Mouse (Mus musculus) liver, embryonic 12.5 days (tissue): Measurements from ENCODE around the gene Smbd1. TPM values are rescaled to one million over a fixed set of nuclear protein-coding genes. Genes with fewer than 3 reads are reported as not detected.

Experiments
- ATAC-seq: fragments of 200-750 bp; cut with Nextera tagmentation; 2 replicates; pipeline ENCODE4 v1.8.0; 2017; ENCODE audit warnings: moderate number of reproducible peaks, mild to moderate bottlenecking, moderate library complexity
- H3K27ac ChIP-seq: fragments of 300-500 bp; sonication (generic); 2 replicates; pipeline ENCODE4 v1.5.1; 2016; ENCODE audit warnings: mild to moderate bottlenecking
- H3K27me3 ChIP-seq: fragments of 300-500 bp; sonication (generic); replicated peaks from 2 replicates; pipeline ENCODE4 v1.6.1; 2016; ENCODE audit warnings: mild to moderate bottlenecking, moderate library complexity
- H3K36me3 ChIP-seq: fragments of 300-500 bp; sonication (generic); 2 replicates; pipeline ENCODE4 v1.6.1; 2016; ENCODE audit warnings: mild to moderate bottlenecking, moderate library complexity
- H3K4me1 ChIP-seq: fragments of 300-500 bp; sonication (generic); 2 replicates; pipeline ENCODE4 v1.6.1; 2016
- H3K4me2 ChIP-seq: fragments of 300-500 bp; sonication (generic); 2 replicates; pipeline ENCODE4 v1.6.1; 2016; ENCODE audit warnings: mild to moderate bottlenecking, moderate library complexity
- H3K4me3 ChIP-seq: fragments of 300-500 bp; sonication (generic); 2 replicates; pipeline ENCODE4 v1.5.1; 2016; ENCODE audit warnings: mild to moderate bottlenecking, moderate library complexity
- H3K9ac ChIP-seq: fragments of 300-500 bp; sonication (generic); 2 replicates; pipeline ENCODE4 v1.6.1; 2016; ENCODE audit warnings: mild to moderate bottlenecking, moderate library complexity
- H3K9me3 ChIP-seq: fragments of 300-500 bp; sonication (generic); replicated peaks from 2 replicates; pipeline ENCODE4 v1.6.1; 2016; ENCODE audit warnings: mild to moderate bottlenecking, moderate library complexity
- WGBS: fragments of 180-500 bp; shearing (Covaris S2); methylation state at CpG from one replicate; pipeline ENCODE4 v1.1.7; 2016; ENCODE audit not compliant: insufficient replicate concordance; 5-methylcytosine and 5-hydroxymethylcytosine counted together
- polyA plus RNA-seq: library from polyadenylated mRNA; unstranded; fragments of >200 nt; fragmentation: Nextera tagmentation; extraction: Ambion mirVana; gene quantifications from 2 replicates; pipeline ENCODE4 v1.2.1, GENCODE M21; 2016

Gene Smbd1
- polyA plus RNA-seq, 1 experiment from 2014 or later, result not detected

- WGBS, result 70% methylated on average over 12 of the region's 12 CpGs
- ATAC-seq, result no peak
- no peak overlapping the region for H3K27ac ChIP-seq
- H3K36me3 ChIP-seq, result peaks cover 47% of the 10 kb centered on the region
- no peak overlapping the region for H3K9ac ChIP-seq
- no peak overlapping the region for H3K4me2 ChIP-seq
- peaks cover 8% of the 10 kb centered on the region; the same call in 1 of the 2 replicates for H3K4me1 ChIP-seq
- no peaks in the 10 kb centered on the region for H3K9me3 ChIP-seq
- H3K27me3 ChIP-seq, result no peaks in the 10 kb centered on the region
- H3K4me3 ChIP-seq, result no peak overlapping the region
Observed at GRCm38 (mm10) chr16:32825380-32825779, 15.1 kb upstream of the Smbd1 start.

- Histone ChIP-seq H3K27me3 (no peaks in the 10 kb centered on the region), H3K4me1 (peaks cover 8% of the 10 kb centered on the region; the same call in 1 of the 2 replicates), H3K4me3 (no peak overlapping the region), H3K36me3 (peaks cover 43% of the 10 kb centered on the region), H3K9ac (no peak overlapping the region), H3K9me3 (no peaks in the 10 kb centered on the region), H3K27ac (no peak overlapping the region), H3K4me2 (no peak overlapping the region)
- 84% methylated on average over 13 of the region's 13 CpGs for WGBS
- ATAC-seq, result no peak
Observed at GRCm38 (mm10) chr16:32824061-32824460, 13.8 kb upstream of the Smbd1 start.

GRCm38 (mm10) chr16:32823487-32823886, 13.2 kb upstream of the Smbd1 start:
- Histone ChIP-seq H3K27me3 (no peaks in the 10 kb centered on the region), H3K4me3 (no peak overlapping the region), H3K4me1 (peaks cover 8% of the 10 kb centered on the region; the same call in 1 of the 2 replicates), H3K27ac (no peak overlapping the region), H3K36me3 (peaks cover 37% of the 10 kb centered on the region), H3K9me3 (no peaks in the 10 kb centered on the region), H3K4me2 (no peak overlapping the region), H3K9ac (no peak overlapping the region)
- ATAC-seq, result no peak
- 79% methylated on average over 8 of the region's 8 CpGs for WGBS

GRCm38 (mm10) chr16:32822881-32823280, 12.6 kb upstream of the Smbd1 start:
- Histone ChIP-seq H3K9me3 (no peaks in the 10 kb centered on the region), H3K27me3 (no peaks in the 10 kb centered on the region), H3K4me3 (no peak overlapping the region), H3K36me3 (peaks cover 37% of the 10 kb centered on the region), H3K4me1 (peaks cover 8% of the 10 kb centered on the region; the same call in 1 of the 2 replicates), H3K4me2 (no peak overlapping the region), H3K27ac (no peak overlapping the region), H3K9ac (no peak overlapping the region)
- no peak for ATAC-seq
- 41% methylated on average over 5 of the region's 5 CpGs for WGBS

GRCm38 (mm10) chr16:32822450-32822827, 12.2 kb upstream of the Smbd1 start:
- 41% methylated on average over 6 of the region's 6 CpGs for WGBS
- Histone ChIP-seq H3K4me3 (no peak overlapping the region), H3K36me3 (peaks cover 37% of the 10 kb centered on the region), H3K9ac (no peak overlapping the region), H3K4me2 (no peak overlapping the region), H3K4me1 (peaks cover 8% of the 10 kb centered on the region; the same call in 1 of the 2 replicates), H3K9me3 (no peaks in the 10 kb centered on the region), H3K27ac (no peak overlapping the region), H3K27me3 (no peaks in the 10 kb centered on the region)
- no peak for ATAC-seq

- no peak overlapping the region for H3K4me3 ChIP-seq
- 53% methylated on average over 10 of the region's 10 CpGs for WGBS
- peaks cover 35% of the 10 kb centered on the region for H3K36me3 ChIP-seq
- no peaks in the 10 kb centered on the region for H3K9me3 ChIP-seq
- H3K27me3 ChIP-seq, result no peaks in the 10 kb centered on the region
- H3K4me1 ChIP-seq, result peaks cover 8% of the 10 kb centered on the region; the same call in 1 of the 2 replicates
- no peak overlapping the region for H3K27ac ChIP-seq
- no peak overlapping the region for H3K9ac ChIP-seq
- 0 out of 2 replicates have a peak, but pooled peaks have one; percentile 8 for ATAC-seq
- H3K4me2 ChIP-seq, result no peak overlapping the region
Observed at GRCm38 (mm10) chr16:32821772-32822449, 11.6 kb upstream of the Smbd1 start.

- Histone ChIP-seq H3K4me1 (peaks cover 20% of the 10 kb centered on the region), H3K4me3 (no peak overlapping the region), H3K9me3 (no peaks in the 10 kb centered on the region), H3K4me2 (no peak overlapping the region), H3K27ac (no peak overlapping the region), H3K27me3 (peaks cover 15% of the 10 kb centered on the region; the same call in 1 of the 2 replicates), H3K36me3 (0 out of 2 replicates have a peak, but pooled peaks cover under 1% of the 10 kb centered on the region), H3K9ac (no peak overlapping the region)
- no peak for ATAC-seq
- 80% methylated on average over 5 of the region's 5 CpGs for WGBS
Observed at GRCm38 (mm10) chr16:32818441-32818840, 8.2 kb upstream of the Smbd1 start.

- Histone ChIP-seq H3K36me3 (no peaks in the 10 kb centered on the region), H3K4me2 (no peak overlapping the region), H3K27ac (no peak overlapping the region), H3K9me3 (no peaks in the 10 kb centered on the region), H3K27me3 (peaks cover 15% of the 10 kb centered on the region; the same call in 1 of the 2 replicates), H3K9ac (no peak overlapping the region), H3K4me3 (no peak overlapping the region), H3K4me1 (peaks cover 20% of the 10 kb centered on the region)
- no peak for ATAC-seq
- WGBS, result 64% methylated on average over 4 of the region's 4 CpGs
Observed at GRCm38 (mm10) chr16:32818036-32818435, 7.8 kb upstream of the Smbd1 start.

GRCm38 (mm10) chr16:32815160-32815605, 4.9 kb upstream of the Smbd1 start:
- no peak overlapping the region for H3K27ac ChIP-seq
- peak overlapping the region; percentile 61 for H3K4me2 ChIP-seq
- 16% methylated on average over 6 of the region's 6 CpGs for WGBS
- H3K4me1 ChIP-seq, result peaks cover 12% of the 10 kb centered on the region
- no peak overlapping the region for H3K9ac ChIP-seq
- no peak for ATAC-seq
- H3K36me3 ChIP-seq, result no peaks in the 10 kb centered on the region
- H3K27me3 ChIP-seq, result peaks cover 15% of the 10 kb centered on the region; the same call in 1 of the 2 replicates
- H3K4me3 ChIP-seq, result peak overlapping the region; percentile 21
- no peaks in the 10 kb centered on the region for H3K9me3 ChIP-seq

- Histone ChIP-seq H3K9me3 (no peaks in the 10 kb centered on the region), H3K36me3 (no peaks in the 10 kb centered on the region), H3K27ac (no peak overlapping the region), H3K9ac (no peak overlapping the region), H3K4me3 (peak overlapping the region; percentile 21), H3K4me1 (peaks cover 12% of the 10 kb centered on the region), H3K4me2 (peak overlapping the region; percentile 61), H3K27me3 (peaks cover 15% of the 10 kb centered on the region; the same call in 1 of the 2 replicates)
- ATAC-seq, result no peak
- 24% methylated on average over 14 of the region's 14 CpGs for WGBS
Observed at GRCm38 (mm10) chr16:32814539-32814938, 4.3 kb upstream of the Smbd1 start.

GRCm38 (mm10) chr16:32813771-32814170, 3.5 kb upstream of the Smbd1 start:
- H3K4me2 ChIP-seq, result no peak overlapping the region
- WGBS, result 54% methylated on average over 3 of the region's 3 CpGs
- ATAC-seq, result no peak

GRCm38 (mm10) chr16:32813362-32813761, 3.1 kb upstream of the Smbd1 start:
- no peak overlapping the region for H3K9ac ChIP-seq
- H3K36me3 ChIP-seq, result no peaks in the 10 kb centered on the region
- H3K27ac ChIP-seq, result no peak overlapping the region
- H3K9me3 ChIP-seq, result no peaks in the 10 kb centered on the region
- H3K4me1 ChIP-seq, result peaks cover 12% of the 10 kb centered on the region
- no peak overlapping the region for H3K4me3 ChIP-seq
- H3K27me3 ChIP-seq, result peaks cover 15% of the 10 kb centered on the region; the same call in 1 of the 2 replicates
- WGBS, result 36% methylated on average over 9 of the region's 9 CpGs
- no peak for ATAC-seq
- peak overlapping the region; percentile 60 for H3K4me2 ChIP-seq

More at GRCm38 (mm10) chr16:32813771-32814170, 3.5 kb upstream of the Smbd1 start:
- Histone ChIP-seq H3K36me3 (no peaks in the 10 kb centered on the region), H3K27me3 (peaks cover 15% of the 10 kb centered on the region; the same call in 1 of the 2 replicates), H3K9me3 (no peaks in the 10 kb centered on the region), H3K9ac (no peak overlapping the region), H3K27ac (no peak overlapping the region), H3K4me3 (no peak overlapping the region), H3K4me1 (peaks cover 12% of the 10 kb centered on the region)
